Mouse (Mus musculus) spleen, adult 2 months (tissue): ENCODE measurements around the gene Tpm4. TPM values are rescaled to one million over a fixed set of nuclear protein-coding genes. Genes with fewer than 3 reads are reported as not detected.
"Not testable (repeated sequence)": the region's sequence is repeated elsewhere in the genome, so short reads cannot be mapped to it uniquely, and the experiment has no call there.

Source experiments
- DNase-seq, 2 experiments: peaks; one replicate each; pipeline versions ENCODE4 v3.0.0 to v3.0.0-alpha.2; 2012 to 2021; ENCODE audit warnings: low spot score in 2 of 2, low read depth in 1 of 2
- H3K27ac ChIP-seq: fragments of 200-500 bp; 2 replicates; pipeline ENCODE4 v1.5.1; 2012; ENCODE audit warnings: low read length, inconsistent platforms; ENCODE audit not compliant: insufficient read depth
- H3K27me3 ChIP-seq: fragments of 200-500 bp; 2 replicates; pipeline ENCODE4 v1.6.1; 2012; ENCODE audit warnings: mild to moderate bottlenecking, moderate library complexity, low read length, inconsistent platforms; ENCODE audit not compliant: control insufficient read depth, insufficient read depth
- H3K36me3 ChIP-seq: fragments of 200-500 bp; 2 replicates; pipeline ENCODE4 v1.6.1; 2012; ENCODE audit warnings: mild to moderate bottlenecking, low read length, inconsistent platforms; ENCODE audit not compliant: control insufficient read depth, insufficient read depth
- H3K4me1 ChIP-seq: fragments of 200-500 bp; 2 replicates; pipeline ENCODE4 v1.6.1; 2011; ENCODE audit warnings: inconsistent platforms; ENCODE audit not compliant: control insufficient read depth, insufficient read depth, insufficient read length
- H3K4me3 ChIP-seq: fragments of 200-500 bp; 2 replicates; pipeline ENCODE4 v1.5.1; 2011; ENCODE audit warnings: mild to moderate bottlenecking, inconsistent platforms; ENCODE audit not compliant: insufficient read depth, insufficient read length; ENCODE audit errors: extremely low read depth
- CTCF ChIP-seq: fragments of 200-500 bp; IDR thresholded peaks from 2 replicates; pipeline ENCODE4 v1.5.1; 2011; ENCODE audit warnings: mild to moderate bottlenecking, inconsistent platforms; ENCODE audit not compliant: insufficient read depth, insufficient read length, insufficient replicate concordance; ENCODE audit errors: extremely low read depth
- POLR2A ChIP-seq: fragments of 200-500 bp; IDR thresholded peaks from 2 replicates; pipeline ENCODE4 v1.6.1; 2011; ENCODE audit warnings: low read depth, low read length, inconsistent platforms
- WGBS: fragments of 180-500 bp; shearing (Covaris S2); methylation state at CpG from one replicate; pipeline ENCODE4 v1.1.7; 2018; 5-methylcytosine and 5-hydroxymethylcytosine counted together
- polyA plus RNA-seq: library from polyadenylated mRNA; depleted of rRNA; stranded (reverse); fragments of >200 nt; gene quantifications from 2 replicates; pipeline ENCODE4 v1.2.3, GENCODE M21; 2012; rRNA removed

The Tpm4 gene
- polyA plus RNA-seq: 62.3 and 73.9 TPM in 2 replicates

DNA sequence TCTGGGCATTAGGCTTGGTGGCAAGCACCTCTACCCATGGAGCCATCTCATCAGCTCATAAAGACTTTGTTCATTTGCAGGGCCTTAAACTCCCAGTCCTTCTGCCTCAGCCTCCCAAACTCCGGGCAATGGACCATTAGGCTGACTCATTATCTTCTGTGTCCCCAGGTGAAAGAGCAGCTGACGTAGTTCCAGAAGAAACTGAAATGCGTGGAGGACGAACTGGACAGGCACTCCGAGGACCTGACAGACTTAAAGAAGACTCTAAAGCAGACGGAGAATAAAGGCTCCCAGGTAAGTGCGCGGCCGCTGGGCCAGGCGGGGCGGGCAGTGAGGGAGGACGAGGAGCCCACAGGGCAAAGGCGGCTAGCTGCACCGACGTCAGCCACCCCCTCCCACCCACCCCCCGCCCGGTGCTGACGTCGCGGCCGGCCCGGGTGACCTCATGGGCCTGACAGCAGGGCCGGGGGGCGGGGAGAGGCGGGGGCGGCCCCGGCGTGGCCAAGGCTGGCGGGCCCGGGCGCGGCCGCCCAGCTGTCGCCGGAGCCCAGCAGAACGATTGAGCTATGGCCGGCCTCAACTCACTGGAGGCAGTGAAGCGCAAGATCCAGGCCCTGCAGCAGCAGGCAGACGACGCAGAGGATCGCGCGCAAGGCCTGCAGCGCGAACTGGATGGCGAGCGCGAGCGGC lies at the start of gene Tpm4:
Gene Tpm4 (plus strand): TSS at position 220 of the 690 bp plus-strand sequence.
- peaks cover 21% of the 10 kb centered on the region; the same call in 1 of the 2 replicates for H3K4me1 ChIP-seq
- WGBS: 4% methylated on average over 47 of the region's 49 CpGs

DNA sequence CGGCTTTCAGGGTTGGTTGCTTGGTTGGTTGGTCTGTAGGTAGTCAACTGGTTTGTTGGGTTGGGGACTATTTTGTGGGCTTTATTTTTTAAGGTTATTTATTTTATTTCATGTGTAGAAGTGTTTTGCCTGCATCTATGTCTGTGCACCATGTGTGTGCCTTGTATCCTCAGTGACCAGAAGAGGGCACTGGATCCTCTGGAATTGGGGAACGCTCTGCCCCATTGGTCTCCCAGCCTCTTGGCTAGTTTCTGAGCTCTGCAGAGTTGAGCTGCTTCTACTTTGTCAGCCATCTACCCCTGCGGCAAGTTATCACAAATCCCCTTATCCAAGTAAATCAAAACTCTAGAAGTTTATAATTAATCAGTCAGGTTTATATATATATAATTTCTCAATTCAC lies 47.2 kb upstream of the Tpm4 start:
- not testable (repeated sequence) for DNase-seq, H3K36me3 ChIP-seq, H3K4me3 ChIP-seq, H3K4me1 ChIP-seq, H3K27me3 ChIP-seq, H3K27ac ChIP-seq
- WGBS: 80% methylated on average over 3 of the region's 3 CpGs

More for the DNA sequence above, at the start of gene Tpm4:
- H3K27me3 ChIP-seq: no peaks in the 10 kb centered on the region
- no peak for TF ChIP-seq CTCF
- peak; percentile 79 for TF ChIP-seq POLR2A
- H3K36me3 ChIP-seq: peaks cover 12% of the 10 kb centered on the region
- DNase-seq: peak; percentile 50 to 72
- H3K4me3 ChIP-seq: peak within 1 kb of the TSS; percentile 97
- H3K27ac ChIP-seq: peak within 1 kb of the TSS; percentile 99

DNA sequence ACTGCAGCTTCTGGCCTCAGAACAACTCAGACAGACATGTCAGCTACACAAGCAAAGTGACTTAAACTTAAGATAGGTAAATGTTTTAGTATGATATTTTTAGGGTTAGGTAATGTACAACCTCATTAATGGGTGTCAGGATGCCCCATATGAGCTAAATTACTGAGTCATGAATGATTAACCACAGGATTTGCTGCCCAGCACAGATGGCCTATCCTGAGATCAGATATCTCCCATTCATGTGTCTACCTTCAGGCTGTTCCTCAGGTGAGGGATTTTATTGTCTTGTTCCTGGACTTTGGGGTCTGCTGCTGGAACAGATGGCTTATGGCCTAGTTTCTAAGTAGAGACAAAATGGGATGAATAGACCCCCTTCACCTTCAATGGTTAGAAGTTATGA lies 38.1 kb upstream of the Tpm4 start:
- not testable (repeated sequence) for H3K27ac ChIP-seq, DNase-seq, H3K27me3 ChIP-seq, H3K36me3 ChIP-seq, H3K4me1 ChIP-seq, H3K4me3 ChIP-seq

DNA sequence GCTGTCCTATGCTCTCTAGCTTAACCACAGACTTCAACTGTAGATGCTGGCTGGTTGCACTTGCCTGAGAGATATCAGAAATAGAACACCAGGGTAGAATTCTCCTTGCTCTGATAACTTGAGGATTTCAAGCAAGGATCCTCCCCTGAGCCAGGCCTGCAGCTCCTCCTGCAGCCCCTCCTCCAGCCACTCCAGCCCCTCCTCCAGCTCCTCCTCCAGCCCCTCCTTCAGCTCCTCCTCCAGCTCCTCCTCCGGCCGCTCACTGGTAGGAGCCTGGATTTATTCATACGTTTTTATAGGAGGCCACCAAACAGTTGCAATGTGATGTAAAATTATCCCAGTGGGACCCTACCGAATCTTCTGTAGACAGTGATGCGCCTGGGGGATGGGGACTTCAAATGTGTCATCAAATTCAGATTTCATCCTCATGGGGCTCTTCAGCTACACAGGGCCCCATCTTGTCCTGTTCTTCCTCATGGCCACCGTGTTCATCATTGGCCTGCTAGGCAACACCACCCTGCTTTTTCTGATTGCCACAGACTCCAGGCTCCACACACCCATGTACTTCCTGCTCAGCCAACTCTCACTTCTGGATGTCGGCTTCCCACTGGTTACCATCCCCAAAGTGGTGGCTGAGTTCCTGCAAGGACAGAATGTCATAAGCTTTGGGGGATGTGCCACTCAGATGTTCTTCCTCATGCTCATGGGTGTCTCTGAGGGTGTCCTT lies 35.2 kb upstream of the Tpm4 start:
- not testable (repeated sequence) for H3K27me3 ChIP-seq, H3K4me3 ChIP-seq, H3K4me1 ChIP-seq, DNase-seq, H3K36me3 ChIP-seq, H3K27ac ChIP-seq
- WGBS: 79% methylated on average over 6 of the region's 7 CpGs

DNA sequence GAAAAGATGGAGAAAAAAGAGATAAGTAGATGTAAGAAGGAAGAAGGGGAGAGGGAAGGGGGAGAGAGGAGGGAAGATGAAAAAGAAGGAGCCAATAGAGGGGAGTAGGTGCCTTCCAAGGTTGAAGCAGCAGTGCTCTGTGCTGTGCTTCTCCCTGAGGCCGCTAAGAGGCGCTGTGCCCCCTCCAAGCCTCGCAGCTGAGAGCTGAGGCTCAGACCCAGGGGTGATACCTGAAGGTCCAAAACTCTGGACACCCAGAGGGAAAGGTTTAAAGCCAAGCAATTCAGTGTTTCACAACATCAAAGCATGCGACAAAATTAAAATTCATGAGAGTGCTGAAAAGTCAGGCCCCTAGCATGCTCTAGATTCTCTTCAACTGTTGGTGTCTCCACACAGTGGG lies 29.6 kb upstream of the Tpm4 start:
- Histone ChIP-seq H3K4me3 (no peak overlapping the region), H3K27ac (no peak overlapping the region), H3K4me1 (no peaks in the 10 kb centered on the region), H3K36me3 (no peaks in the 10 kb centered on the region), H3K27me3 (no peaks in the 10 kb centered on the region)
- 30% methylated on average over 4 of the region's 4 CpGs for WGBS
- DNase-seq: peak in 1 of 2 experiments; percentile 24
- TF ChIP-seq POLR2A (no peak), CTCF (peak; percentile 54; the same call in 1 of the 2 replicates)

DNA sequence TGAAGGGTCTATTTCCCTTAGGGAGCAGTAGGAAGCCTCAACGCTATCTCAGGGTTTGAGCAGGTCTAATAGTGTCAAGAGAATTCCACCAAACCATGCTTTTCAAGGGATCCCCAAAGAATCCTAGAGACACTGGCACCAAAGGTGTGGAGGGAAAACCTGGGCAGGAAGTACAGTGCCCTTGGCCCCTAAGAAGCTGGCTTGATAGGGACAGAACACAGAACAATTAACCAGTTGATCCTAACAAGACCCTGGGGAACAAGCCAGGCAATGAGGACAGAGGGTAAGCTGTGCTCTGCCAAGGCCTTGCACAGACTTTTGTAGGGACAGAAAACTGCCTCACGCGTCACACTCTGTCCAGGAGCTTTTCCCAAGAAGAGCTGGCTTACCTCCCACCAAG lies 28.0 kb upstream of the Tpm4 start, which contains the start of gene Olfr374:
Gene Olfr374 (plus strand): TSS at position 301 of the 400 bp plus-strand sequence.
- Histone ChIP-seq H3K36me3 (no peaks in the 10 kb centered on the region), H3K27ac (no peak within 1 kb of the TSS), H3K4me3 (no peak within 1 kb of the TSS), H3K27me3 (no peaks in the 10 kb centered on the region), H3K4me1 (peaks cover 2% of the 10 kb centered on the region; the same call in 1 of the 2 replicates)
- no peak for DNase-seq
- WGBS: 93% methylated on average over 3 of the region's 3 CpGs
- TF ChIP-seq CTCF: no peak
- no peak for TF ChIP-seq POLR2A

DNA sequence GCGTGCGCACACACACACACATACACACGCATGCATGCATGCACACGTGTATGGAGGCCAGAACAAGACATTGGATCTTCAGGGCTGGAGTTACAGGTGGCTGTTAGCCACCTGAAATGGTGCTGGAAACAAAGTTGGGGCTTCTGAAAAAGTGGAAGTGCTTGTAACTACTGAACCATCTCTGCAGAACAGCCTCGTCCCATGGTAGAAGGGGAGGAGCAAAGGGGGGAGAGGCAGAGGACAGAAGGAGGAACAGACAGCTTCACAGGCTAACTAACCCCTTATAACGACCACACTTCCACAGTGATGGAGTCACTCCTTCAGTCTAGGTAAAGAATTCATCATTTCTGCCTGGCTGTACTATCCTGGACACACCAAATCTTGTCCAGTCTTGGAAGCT lies 23.9 kb upstream of the Tpm4 start:
- Histone ChIP-seq H3K27ac (peak overlapping the region; percentile 10; the same call in 1 of the 2 replicates), H3K4me3 (no peak overlapping the region), H3K36me3 (no peaks in the 10 kb centered on the region), H3K27me3 (no peaks in the 10 kb centered on the region), H3K4me1 (peaks cover 2% of the 10 kb centered on the region; the same call in 1 of the 2 replicates)
- WGBS: 52% methylated on average over 6 of the region's 6 CpGs
- DNase-seq: peak; percentile 53 to 62
- TF ChIP-seq POLR2A (no peak), CTCF (no peak)
